Mouse (Mus musculus): Measurements from ENCODE around the gene Rgs3. TPM values are rescaled to one million over a fixed set of nuclear protein-coding genes. Genes with fewer than 3 reads are reported as not detected.
A peak's percentile ranks its signal among the peaks of the same experiment; 100 is the strongest.

Gene Rgs3
- total RNA-seq, 2 experiments from 2014 or later: 28.2 to 32.3 TPM

- intact Hi-C loops (cut with DNase I): no loop called here
Measured at GRCm38 (mm10) chr4:62731531-62732063, 171.9 kb downstream of the Rgs3 start.

GRCm38 (mm10) chr4:62732096-62732495 is 172.4 kb downstream of the Rgs3 start:
- intact Hi-C loops (cut with DNase I): no loop called here
- no peak for DNase-seq (ENCODE audit: low spot score in 2 of 2)

More at GRCm38 (mm10) chr4:62731531-62732063, 171.9 kb downstream of the Rgs3 start:
- peak in 1 of 2 experiments; percentile 26 for DNase-seq (ENCODE audit: low spot score in 2 of 2)

- intact Hi-C loops (cut with DNase I): no loop called here
- DNase-seq (ENCODE audit: low spot score in 2 of 2): no peak
Measured at GRCm38 (mm10) chr4:62732840-62733239, 173.2 kb downstream of the Rgs3 start.

- no peak for DNase-seq (ENCODE audit: low spot score in 2 of 2)
- intact Hi-C loops (cut with DNase I): no loop called here
Measured at GRCm38 (mm10) chr4:62733938-62734337, 174.3 kb downstream of the Rgs3 start.

- DNase-seq (ENCODE audit: low spot score in 2 of 2): no peak
Measured at GRCm38 (mm10) chr4:62735291-62735690, 175.6 kb downstream of the Rgs3 start.

GRCm38 (mm10) chr4:62735878-62736277 is 176.2 kb downstream of the Rgs3 start:
- intact Hi-C loops (cut with DNase I): no loop called here
- DNase-seq (ENCODE audit: low spot score in 2 of 2): no peak

More at GRCm38 (mm10) chr4:62735291-62735690, 175.6 kb downstream of the Rgs3 start:
- intact Hi-C loops (cut with DNase I): no loop called here

GRCm38 (mm10) chr4:62736421-62736820 is 176.8 kb downstream of the Rgs3 start:
- intact Hi-C loops (cut with DNase I): no loop called here
- no peak for DNase-seq (ENCODE audit: low spot score in 2 of 2)

- no peak for DNase-seq (ENCODE audit: low spot score in 2 of 2)
- intact Hi-C loops (cut with DNase I): no loop called here
Measured at GRCm38 (mm10) chr4:62736904-62737303, 177.3 kb downstream of the Rgs3 start.

GRCm38 (mm10) chr4:62737983-62738695 is 178.5 kb downstream of the Rgs3 start:
- intact Hi-C loops (cut with DNase I): no loop called here

GRCm38 (mm10) chr4:62738996-62739395 is 179.3 kb downstream of the Rgs3 start:
- intact Hi-C loops (cut with DNase I): no loop called here
- no peak for DNase-seq (ENCODE audit: low spot score in 2 of 2)

More at GRCm38 (mm10) chr4:62737983-62738695, 178.5 kb downstream of the Rgs3 start:
- no peak for DNase-seq (ENCODE audit: low spot score in 2 of 2)

- DNase-seq (ENCODE audit: low spot score in 2 of 2): no peak
- intact Hi-C loops (cut with DNase I): no loop called here
Measured at GRCm38 (mm10) chr4:62739591-62739990, 179.9 kb downstream of the Rgs3 start.

GRCm38 (mm10) chr4:62740282-62741054 is 180.8 kb downstream of the Rgs3 start:
- intact Hi-C loops (cut with DNase I): no loop called here
- DNase-seq (ENCODE audit: low spot score in 2 of 2): no peak

GRCm38 (mm10) chr4:62741055-62741453 is 181.4 kb downstream of the Rgs3 start:
- no peak for DNase-seq (ENCODE audit: low spot score in 2 of 2)
- intact Hi-C loops (cut with DNase I): no loop called here

- DNase-seq (ENCODE audit: low spot score in 2 of 2): no peak
- intact Hi-C loops (cut with DNase I): no loop called here
Measured at GRCm38 (mm10) chr4:62741601-62742000, 182.0 kb downstream of the Rgs3 start.

- intact Hi-C loops (cut with DNase I): no loop called here
- DNase-seq (ENCODE audit: low spot score in 2 of 2): no peak
Measured at GRCm38 (mm10) chr4:62742885-62743760, 183.5 kb downstream of the Rgs3 start.

- intact Hi-C loops (cut with DNase I): no loop called here
- DNase-seq (ENCODE audit: low spot score in 2 of 2): no peak
Measured at GRCm38 (mm10) chr4:62744534-62744956, 184.9 kb downstream of the Rgs3 start.

GRCm38 (mm10) chr4:62744985-62745638 is 185.5 kb downstream of the Rgs3 start:
- DNase-seq (ENCODE audit: low spot score in 2 of 2): no peak

More at GRCm38 (mm10) chr4:62744985-62745638, 185.5 kb downstream of the Rgs3 start:
- intact Hi-C loops (cut with DNase I): no loop called here

Measured in left cerebral cortex, postnatal 36 days (tissue).